Mouse (Mus musculus): ENCODE measurements around the gene Chmp1a. TPM values are rescaled to one million over a fixed set of nuclear protein-coding genes. Genes with fewer than 3 reads are reported as not detected.
"Not testable (repeated sequence)": the region's sequence is repeated elsewhere in the genome, so short reads cannot be mapped to it uniquely, and the experiment has no call there.

The Chmp1a gene
- polyA plus RNA-seq, 1 experiment from 2014 or later = 180 TPM

- DNase-seq (ENCODE audit: low spot score) (no peak), ATAC-seq (no peak)
- no peaks in the 10 kb centered on the region for H3K27me3 ChIP-seq (replicated peaks; ENCODE audit: control insufficient read depth, insufficient read depth, low read length)
- H3K27ac ChIP-seq (ENCODE audit: low read depth, low read length) = no peak overlapping the region
- no peak overlapping the region for H3K9ac ChIP-seq (ENCODE audit: low read length)
- no peak overlapping the region for H3K4me3 ChIP-seq (ENCODE audit: low read depth, low read length)
- H3K9me3 ChIP-seq (replicated peaks; ENCODE audit: control insufficient read depth, low read length) = no peaks in the 10 kb centered on the region
- H3K4me2 ChIP-seq (ENCODE audit: low read length) = no peak overlapping the region
- H3K4me1 ChIP-seq (ENCODE audit: control insufficient read depth, insufficient read depth, low read length) = peaks cover 10% of the 10 kb centered on the region
- H3K36me3 ChIP-seq (ENCODE audit: control insufficient read depth, insufficient read depth, low read length) = no peaks in the 10 kb centered on the region
- 76% methylated on average over 1 of the region's 1 CpGs for WGBS
These were observed 8.4 kb upstream of the Chmp1a start for GRCm38 (mm10) chr8:123220917-123221316.

GRCm38 (mm10) chr8:123215430-123215829, 2.9 kb upstream of the Chmp1a start:
- Histone ChIP-seq H3K36me3 (ENCODE audit: control insufficient read depth, insufficient read depth, low read length) (peaks cover 3% of the 10 kb centered on the region; the same call in 1 of the 2 replicates), H3K4me3 (ENCODE audit: low read depth, low read length) (no peak overlapping the region), H3K4me1 (ENCODE audit: control insufficient read depth, insufficient read depth, low read length) (peaks cover 10% of the 10 kb centered on the region), H3K9me3 (replicated peaks; ENCODE audit: control insufficient read depth, low read length) (no peaks in the 10 kb centered on the region), H3K27me3 (replicated peaks; ENCODE audit: control insufficient read depth, insufficient read depth, low read length) (no peaks in the 10 kb centered on the region), H3K4me2 (ENCODE audit: low read length) (no peak overlapping the region), H3K27ac (ENCODE audit: low read depth, low read length) (no peak overlapping the region), H3K9ac (ENCODE audit: low read length) (no peak overlapping the region)
- WGBS = 80% methylated on average over 3 of the region's 3 CpGs
- no peak for DNase-seq (ENCODE audit: low spot score)
- ATAC-seq = no peak

GRCm38 (mm10) chr8:123213118-123213772, 682 bp upstream of the Chmp1a start:
- DNase-seq (ENCODE audit: low spot score) (no peak), ATAC-seq (no peak; the same call in 1 of the 2 replicates)
- H3K27ac ChIP-seq (ENCODE audit: low read depth, low read length) = peak overlapping the region; percentile 48; the same call in 1 of the 2 replicates
- H3K9me3 ChIP-seq (replicated peaks; ENCODE audit: control insufficient read depth, low read length) = no peaks in the 10 kb centered on the region
- no peaks in the 10 kb centered on the region for H3K27me3 ChIP-seq (replicated peaks; ENCODE audit: control insufficient read depth, insufficient read depth, low read length)
- WGBS = 19% methylated on average over 22 of the region's 22 CpGs
- H3K4me3 ChIP-seq (ENCODE audit: low read depth, low read length) = peak overlapping the region; percentile 98
- peak overlapping the region; percentile 59 for H3K9ac ChIP-seq (ENCODE audit: low read length)
- peaks cover 10% of the 10 kb centered on the region for H3K4me1 ChIP-seq (ENCODE audit: control insufficient read depth, insufficient read depth, low read length)
- H3K36me3 ChIP-seq (ENCODE audit: control insufficient read depth, insufficient read depth, low read length) = peaks cover 22% of the 10 kb centered on the region
- H3K4me2 ChIP-seq (ENCODE audit: low read length) = peak overlapping the region; percentile 92

GRCm38 (mm10) chr8:123211876-123212275, 687 bp downstream of the Chmp1a start:
- Histone ChIP-seq H3K36me3 (ENCODE audit: control insufficient read depth, insufficient read depth, low read length) (peaks cover 36% of the 10 kb centered on the region), H3K9ac (ENCODE audit: low read length) (peak overlapping the region; percentile 97), H3K27me3 (replicated peaks; ENCODE audit: control insufficient read depth, insufficient read depth, low read length) (no peaks in the 10 kb centered on the region), H3K9me3 (replicated peaks; ENCODE audit: control insufficient read depth, low read length) (no peaks in the 10 kb centered on the region), H3K4me3 (ENCODE audit: low read depth, low read length) (peak overlapping the region; percentile 98), H3K27ac (ENCODE audit: low read depth, low read length) (no peak overlapping the region), H3K4me2 (ENCODE audit: low read length) (peak overlapping the region; percentile 92), H3K4me1 (ENCODE audit: control insufficient read depth, insufficient read depth, low read length) (peaks cover 10% of the 10 kb centered on the region)
- DNase-seq (ENCODE audit: low spot score) = no peak
- ATAC-seq = no peak
- WGBS = 55% methylated on average over 10 of the region's 10 CpGs

- WGBS = 80% methylated on average over 3 of the region's 3 CpGs
- no peak for DNase-seq (ENCODE audit: low spot score)
- H3K4me3 ChIP-seq (ENCODE audit: low read depth, low read length) = no peak overlapping the region
These were observed 9.0 kb downstream of the Chmp1a start for GRCm38 (mm10) chr8:123203571-123203970.

GRCm38 (mm10) chr8:123202288-123202687, 10.3 kb downstream of the Chmp1a start:
- H3K9me3 ChIP-seq (replicated peaks; ENCODE audit: control insufficient read depth, low read length) = no peaks in the 10 kb centered on the region
- H3K4me1 ChIP-seq (ENCODE audit: control insufficient read depth, insufficient read depth, low read length) = no peaks in the 10 kb centered on the region
- peaks cover 25% of the 10 kb centered on the region for H3K36me3 ChIP-seq (ENCODE audit: control insufficient read depth, insufficient read depth, low read length)
- H3K9ac ChIP-seq (ENCODE audit: low read length) = 0 out of 2 replicates have a peak overlapping the region, but pooled peaks have one; percentile 29
- WGBS = 24% methylated on average over 5 of the region's 5 CpGs
- H3K4me3 ChIP-seq (ENCODE audit: low read depth, low read length) = no peak overlapping the region
- H3K27me3 ChIP-seq (replicated peaks; ENCODE audit: control insufficient read depth, insufficient read depth, low read length) = no peaks in the 10 kb centered on the region
- H3K27ac ChIP-seq (ENCODE audit: low read depth, low read length) = no peak overlapping the region
- no peak overlapping the region for H3K4me2 ChIP-seq (ENCODE audit: low read length)
- ATAC-seq = peak; percentile 42
- DNase-seq (ENCODE audit: low spot score) = peak; percentile 88

More at GRCm38 (mm10) chr8:123203571-123203970, 9.0 kb downstream of the Chmp1a start:
- H3K27me3 ChIP-seq (replicated peaks; ENCODE audit: control insufficient read depth, insufficient read depth, low read length) = no peaks in the 10 kb centered on the region
- peaks cover 38% of the 10 kb centered on the region for H3K36me3 ChIP-seq (ENCODE audit: control insufficient read depth, insufficient read depth, low read length)
- H3K9me3 ChIP-seq (replicated peaks; ENCODE audit: control insufficient read depth, low read length) = no peaks in the 10 kb centered on the region
- H3K4me2 ChIP-seq (ENCODE audit: low read length) = no peak overlapping the region
- no peak overlapping the region for H3K27ac ChIP-seq (ENCODE audit: low read depth, low read length)
- ATAC-seq = no peak
- no peaks in the 10 kb centered on the region for H3K4me1 ChIP-seq (ENCODE audit: control insufficient read depth, insufficient read depth, low read length)
- H3K9ac ChIP-seq (ENCODE audit: low read length) = no peak overlapping the region

- 77% methylated on average over 14 of the region's 14 CpGs for WGBS
- no peak overlapping the region for H3K4me3 ChIP-seq (ENCODE audit: low read depth, low read length)
- H3K9ac ChIP-seq (ENCODE audit: low read length) = no peak overlapping the region
- no peaks in the 10 kb centered on the region for H3K27me3 ChIP-seq (replicated peaks; ENCODE audit: control insufficient read depth, insufficient read depth, low read length)
- no peak overlapping the region for H3K27ac ChIP-seq (ENCODE audit: low read depth, low read length)
- DNase-seq (ENCODE audit: low spot score) = no peak
- no peak overlapping the region for H3K4me2 ChIP-seq (ENCODE audit: low read length)
- no peaks in the 10 kb centered on the region for H3K4me1 ChIP-seq (ENCODE audit: control insufficient read depth, insufficient read depth, low read length)
- ATAC-seq = no peak
- H3K36me3 ChIP-seq (ENCODE audit: control insufficient read depth, insufficient read depth, low read length) = 0 out of 2 replicates have a peak, but pooled peaks cover 5% of the 10 kb centered on the region
- no peaks in the 10 kb centered on the region for H3K9me3 ChIP-seq (replicated peaks; ENCODE audit: control insufficient read depth, low read length)
These were observed 12.7 kb downstream of the Chmp1a start for GRCm38 (mm10) chr8:123199864-123200263.

- not testable (repeated sequence) for H3K4me1 ChIP-seq (ENCODE audit: control insufficient read depth, insufficient read depth, low read length); H3K4me3 ChIP-seq (ENCODE audit: low read depth, low read length); H3K9ac ChIP-seq (ENCODE audit: low read length); H3K27ac ChIP-seq (ENCODE audit: low read depth, low read length); H3K36me3 ChIP-seq (ENCODE audit: control insufficient read depth, insufficient read depth, low read length); H3K4me2 ChIP-seq (ENCODE audit: low read length); ATAC-seq; DNase-seq (ENCODE audit: low spot score); H3K9me3 ChIP-seq (replicated peaks; ENCODE audit: control insufficient read depth, low read length); H3K27me3 ChIP-seq (replicated peaks; ENCODE audit: control insufficient read depth, insufficient read depth, low read length)
- 81% methylated on average over 5 of the region's 5 CpGs for WGBS
These were observed 15.5 kb downstream of the Chmp1a start for GRCm38 (mm10) chr8:123197016-123197415.

- Histone ChIP-seq H3K27ac (ENCODE audit: low read depth, low read length) (no peak overlapping the region), H3K4me1 (ENCODE audit: control insufficient read depth, insufficient read depth, low read length) (no peaks in the 10 kb centered on the region), H3K27me3 (replicated peaks; ENCODE audit: control insufficient read depth, insufficient read depth, low read length) (no peaks in the 10 kb centered on the region), H3K4me2 (ENCODE audit: low read length) (no peak overlapping the region), H3K9me3 (replicated peaks; ENCODE audit: control insufficient read depth, low read length) (no peaks in the 10 kb centered on the region), H3K9ac (ENCODE audit: low read length) (no peak overlapping the region), H3K4me3 (ENCODE audit: low read depth, low read length) (no peak overlapping the region), H3K36me3 (ENCODE audit: control insufficient read depth, insufficient read depth, low read length) (no peaks in the 10 kb centered on the region)
- DNase-seq (ENCODE audit: low spot score) (no peak), ATAC-seq (no peak)
- WGBS = 88% methylated on average over 9 of the region's 9 CpGs
These were observed 18.8 kb downstream of the Chmp1a start for GRCm38 (mm10) chr8:123193771-123194170.

Measured in forebrain, embryonic 14.5 days (tissue).